Mouse (Mus musculus): ENCODE data around the gene Mark2. TPM values are rescaled to one million over a fixed set of nuclear protein-coding genes. Genes with fewer than 3 reads are reported as not detected.

The Mark2 gene
- polyA plus RNA-seq, 1 experiment: 66.7 TPM

- TF ChIP-seq CTCF (IDR thresholded peaks at IDR 0.05; ENCODE audit: control insufficient read depth, insufficient read depth, low read length): no peak
- TF ChIP-seq POLR2A (IDR thresholded peaks at IDR 0.05; ENCODE audit: borderline replicate concordance, control insufficient read depth, low read depth, low read length): no peak
- no peak overlapping the region for H3K4me3 ChIP-seq (replicated peaks; ENCODE audit: control insufficient read depth, low read depth, low read length)
- 68% methylated on average over 6 of the region's 6 CpGs for WGBS
- no peak overlapping the region for H3K27ac ChIP-seq (ENCODE audit: control insufficient read depth, insufficient read depth, low read depth, low read length, poor library complexity)
- no peaks in the 10 kb centered on the region for H3K4me1 ChIP-seq (ENCODE audit: control insufficient read depth, insufficient read depth, low read length)
These were observed 76.8 kb downstream of the Mark2 start for GRCm38 (mm10) chr19:7264766-7265331.

GRCm38 (mm10) chr19:7264088-7264765, 77.4 kb downstream of the Mark2 start:
- WGBS: 24% methylated on average over 9 of the region's 9 CpGs

GRCm38 (mm10) chr19:7262592-7262991, 79.1 kb downstream of the Mark2 start:
- WGBS: 75% methylated on average over 1 of the region's 1 CpGs
- Histone ChIP-seq H3K27ac (ENCODE audit: control insufficient read depth, insufficient read depth, low read depth, low read length, poor library complexity) (no peak overlapping the region), H3K4me1 (ENCODE audit: control insufficient read depth, insufficient read depth, low read length) (no peaks in the 10 kb centered on the region), H3K4me3 (replicated peaks; ENCODE audit: control insufficient read depth, low read depth, low read length) (no peak overlapping the region)
- TF ChIP-seq CTCF (IDR thresholded peaks at IDR 0.05; ENCODE audit: control insufficient read depth, insufficient read depth, low read length) (no peak), POLR2A (IDR thresholded peaks at IDR 0.05; ENCODE audit: borderline replicate concordance, control insufficient read depth, low read depth, low read length) (no peak)

More at GRCm38 (mm10) chr19:7264088-7264765, 77.4 kb downstream of the Mark2 start:
- Histone ChIP-seq H3K27ac (ENCODE audit: control insufficient read depth, insufficient read depth, low read depth, low read length, poor library complexity) (no peak overlapping the region), H3K4me3 (replicated peaks; ENCODE audit: control insufficient read depth, low read depth, low read length) (no peak overlapping the region), H3K4me1 (ENCODE audit: control insufficient read depth, insufficient read depth, low read length) (no peaks in the 10 kb centered on the region)
- TF ChIP-seq CTCF (IDR thresholded peaks at IDR 0.05; ENCODE audit: control insufficient read depth, insufficient read depth, low read length) (peak; percentile 95), POLR2A (IDR thresholded peaks at IDR 0.05; ENCODE audit: borderline replicate concordance, control insufficient read depth, low read depth, low read length) (no peak)

DNA sequence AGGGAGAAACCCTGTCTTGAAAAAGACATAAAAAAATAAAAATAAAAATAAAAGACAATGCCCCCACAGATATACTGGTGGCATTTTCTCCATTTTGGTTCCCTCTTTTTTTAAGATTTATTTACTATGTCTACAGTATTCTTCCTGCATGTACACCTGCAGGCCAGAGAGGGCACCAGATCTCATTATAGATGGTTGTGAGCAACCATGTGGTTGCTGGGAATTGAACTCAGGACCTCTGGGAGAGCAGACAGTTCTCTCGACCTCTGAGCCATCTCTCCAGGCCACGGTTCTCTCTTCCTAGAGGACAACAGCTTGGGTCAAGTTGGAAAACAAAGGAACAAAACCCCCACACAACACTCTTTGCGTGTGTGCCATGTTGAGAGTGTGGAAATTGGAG, 79.7 kb downstream of the Mark2 start:
- TF ChIP-seq POLR2A (IDR thresholded peaks at IDR 0.05; ENCODE audit: borderline replicate concordance, control insufficient read depth, low read depth, low read length) (no peak), CTCF (IDR thresholded peaks at IDR 0.05; ENCODE audit: control insufficient read depth, insufficient read depth, low read length) (no peak)
- Histone ChIP-seq H3K27ac (ENCODE audit: control insufficient read depth, insufficient read depth, low read depth, low read length, poor library complexity) (no peak overlapping the region), H3K4me3 (replicated peaks; ENCODE audit: control insufficient read depth, low read depth, low read length) (no peak overlapping the region), H3K4me1 (ENCODE audit: control insufficient read depth, insufficient read depth, low read length) (no peaks in the 10 kb centered on the region)
- 82% methylated on average over 3 of the region's 3 CpGs for WGBS

GRCm38 (mm10) chr19:7261476-7261875, 80.2 kb downstream of the Mark2 start:
- H3K4me3 ChIP-seq (replicated peaks; ENCODE audit: control insufficient read depth, low read depth, low read length): no peak overlapping the region
- no peak overlapping the region for H3K27ac ChIP-seq (ENCODE audit: control insufficient read depth, insufficient read depth, low read depth, low read length, poor library complexity)
- TF ChIP-seq POLR2A (IDR thresholded peaks at IDR 0.05; ENCODE audit: borderline replicate concordance, control insufficient read depth, low read depth, low read length): no peak
- no peak for TF ChIP-seq CTCF (IDR thresholded peaks at IDR 0.05; ENCODE audit: control insufficient read depth, insufficient read depth, low read length)
- 97% methylated on average over 1 of the region's 1 CpGs for WGBS
- no peaks in the 10 kb centered on the region for H3K4me1 ChIP-seq (ENCODE audit: control insufficient read depth, insufficient read depth, low read length)

DNA sequence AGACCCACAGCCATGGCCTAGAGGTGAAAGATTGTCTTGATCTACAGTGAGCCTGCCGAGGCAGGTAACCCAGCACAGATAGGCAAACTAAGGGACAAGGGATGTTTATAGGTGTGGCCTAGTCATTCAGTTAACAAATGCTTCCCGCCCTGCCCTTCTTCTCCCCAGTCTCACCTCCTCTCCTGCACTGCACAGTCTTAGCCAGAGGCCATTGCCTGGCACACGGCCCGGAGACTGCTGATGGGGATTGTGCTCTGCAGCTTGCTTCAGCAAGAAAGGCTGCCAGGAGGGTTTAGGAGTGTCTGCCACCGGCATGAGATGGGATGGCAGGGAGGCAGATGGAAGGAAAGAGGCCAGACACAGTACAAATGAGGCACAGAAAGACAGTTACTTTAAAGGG, 83.8 kb downstream of the Mark2 start:
- no peaks in the 10 kb centered on the region for H3K4me1 ChIP-seq (ENCODE audit: control insufficient read depth, insufficient read depth, low read length)
- no peak overlapping the region for H3K27ac ChIP-seq (ENCODE audit: control insufficient read depth, insufficient read depth, low read depth, low read length, poor library complexity)
- 77% methylated on average over 5 of the region's 5 CpGs for WGBS
- H3K4me3 ChIP-seq (replicated peaks; ENCODE audit: control insufficient read depth, low read depth, low read length): no peak overlapping the region
- TF ChIP-seq CTCF (IDR thresholded peaks at IDR 0.05; ENCODE audit: control insufficient read depth, insufficient read depth, low read length): no peak
- TF ChIP-seq POLR2A (IDR thresholded peaks at IDR 0.05; ENCODE audit: borderline replicate concordance, control insufficient read depth, low read depth, low read length): no peak

- Histone ChIP-seq H3K4me1 (ENCODE audit: control insufficient read depth, insufficient read depth, low read length) (no peaks in the 10 kb centered on the region), H3K4me3 (replicated peaks; ENCODE audit: control insufficient read depth, low read depth, low read length) (no peak overlapping the region), H3K27ac (ENCODE audit: control insufficient read depth, insufficient read depth, low read depth, low read length, poor library complexity) (no peak overlapping the region)
- TF ChIP-seq POLR2A (IDR thresholded peaks at IDR 0.05; ENCODE audit: borderline replicate concordance, control insufficient read depth, low read depth, low read length): no peak
- no peak for TF ChIP-seq CTCF (IDR thresholded peaks at IDR 0.05; ENCODE audit: control insufficient read depth, insufficient read depth, low read length)
- WGBS: 72% methylated on average over 3 of the region's 3 CpGs
These were observed 95.6 kb downstream of the Mark2 start for GRCm38 (mm10) chr19:7246021-7246420.

- no peaks in the 10 kb centered on the region for H3K4me1 ChIP-seq (ENCODE audit: control insufficient read depth, insufficient read depth, low read length)
- peak; percentile 55; the same call in 1 of the 2 replicates for TF ChIP-seq POLR2A (IDR thresholded peaks at IDR 0.05; ENCODE audit: borderline replicate concordance, control insufficient read depth, low read depth, low read length)
- TF ChIP-seq CTCF (IDR thresholded peaks at IDR 0.05; ENCODE audit: control insufficient read depth, insufficient read depth, low read length): no peak
- WGBS: under 1% methylated on average over 80 of the region's 80 CpGs
- peak within 1 kb of the TSS; percentile 85 for H3K27ac ChIP-seq (ENCODE audit: control insufficient read depth, insufficient read depth, low read depth, low read length, poor library complexity)
- peak within 1 kb of the TSS; percentile 81 for H3K4me3 ChIP-seq (replicated peaks; ENCODE audit: control insufficient read depth, low read depth, low read length)
These were observed 100.6 kb downstream of the Mark2 start, which contains the start of gene Naa40 for GRCm38 (mm10) chr19:7240782-7241690. TSS of gene Naa40 (minus strand) at chr19:7241183.
